Mouse (Mus musculus) myocyte (in vitro differentiated cells): ENCODE results near the gene Tmem131l.

ENCODE experiments used
- CEBPB ChIP-seq: IDR thresholded peaks from 2 replicates; pipeline ENCODE4 v1.6.1; 2011; ENCODE audit warnings: mild to moderate bottlenecking, moderate library complexity; ENCODE audit not compliant: poor library complexity, insufficient read depth, severe bottlenecking
- E2F4 ChIP-seq: IDR thresholded peaks from one replicate; pipeline ENCODE4 v1.6.1; 2011; ENCODE audit warnings: mild to moderate bottlenecking, control low read depth, moderate library complexity; ENCODE audit not compliant: insufficient read depth
- MAX ChIP-seq: IDR thresholded peaks from one replicate; pipeline ENCODE4 v1.6.1; 2011; ENCODE audit warnings: low read depth, mild to moderate bottlenecking, control low read depth
- MYOD1 ChIP-seq, 3 experiments: IDR thresholded peaks; one replicate each; pipeline ENCODE4 v1.6.1; 2011; ENCODE audit warnings: control low read depth in 2 of 3, low read depth in 2 of 3, mild to moderate bottlenecking in 2 of 3, moderate library complexity in 1 of 3; ENCODE audit not compliant: insufficient read length in 2 of 3, control insufficient read depth in 1 of 3
- MYOG ChIP-seq, 3 experiments: IDR thresholded peaks; one replicate each; pipeline ENCODE4 v1.6.1; 2011; ENCODE audit warnings: control low read depth in 2 of 3, low read depth in 2 of 3, mild to moderate bottlenecking in 2 of 3; ENCODE audit not compliant: insufficient read length in 2 of 3, control insufficient read depth in 1 of 3, insufficient read depth in 1 of 3
- POLR2A ChIP-seq: IDR thresholded peaks from one replicate; pipeline ENCODE4 v1.6.1; 2011; ENCODE audit warnings: low read depth, mild to moderate bottlenecking, control low read depth, moderate library complexity; ENCODE audit not compliant: insufficient read length
- POLR2AphosphoS2 ChIP-seq: IDR thresholded peaks from one replicate; pipeline ENCODE4 v1.6.1; 2011; ENCODE audit warnings: low read depth, control low read depth; ENCODE audit not compliant: insufficient read length
- REST ChIP-seq: IDR thresholded peaks from one replicate; pipeline ENCODE4 v1.6.1; 2011; ENCODE audit warnings: mild to moderate bottlenecking, control low read depth, moderate library complexity; ENCODE audit not compliant: insufficient read depth, insufficient read length
- SRF ChIP-seq: IDR thresholded peaks from one replicate; pipeline ENCODE4 v1.6.1; 2011; ENCODE audit warnings: low read depth; ENCODE audit not compliant: control insufficient read depth, insufficient read length
- TCF12 ChIP-seq: IDR thresholded peaks from one replicate; pipeline ENCODE4 v1.6.1; 2011; ENCODE audit warnings: mild to moderate bottlenecking, control low read depth; ENCODE audit not compliant: poor library complexity, insufficient read depth, severe bottlenecking
- TCF3 ChIP-seq: IDR thresholded peaks from one replicate; pipeline ENCODE4 v1.6.1; 2011; ENCODE audit warnings: low read depth, control low read depth; ENCODE audit not compliant: insufficient read length
- USF1 ChIP-seq: IDR thresholded peaks from one replicate; pipeline ENCODE4 v1.6.1; 2011; ENCODE audit warnings: low read depth, mild to moderate bottlenecking, control low read depth, moderate library complexity

GRCm38 (mm10) chr3:83970629-83971028 lies 69.3 kb downstream of the Tmem131l start:
- TF ChIP-seq POLR2A (no peak), MAX (no peak), POLR2AphosphoS2 (no peak), MYOG (IDR thresholded peaks at IDR 0.05; ENCODE audit: control insufficient read depth in 1 of 3, insufficient read depth in 1 of 3, insufficient read length in 2 of 3, low read depth in 2 of 3) (peak in 1 of 3 experiments; percentile 47), MYOD1 (IDR thresholded peaks at IDR 0.05; ENCODE audit: control insufficient read depth in 1 of 3, insufficient read length in 2 of 3, low read depth in 2 of 3) (no peak), E2F4 (no peak), TCF12 (no peak), USF1 (no peak), REST (no peak), CEBPB (no peak), TCF3 (no peak), SRF (no peak)
